Mouse (Mus musculus) MEL (cell line): ENCODE measurements around the gene Hagh. TPM values are rescaled to one million over a fixed set of nuclear protein-coding genes. Genes with fewer than 3 reads are reported as not detected.
A peak's percentile ranks its signal among the peaks of the same experiment; 100 is the strongest.

Experiments used
- DNase-seq: peaks from one replicate; pipeline ENCODE4 v3.0.0; 2011; ENCODE audit warnings: low read depth, low spot score
- H3K27ac ChIP-seq: 2 replicates; pipeline ENCODE4 v1.5.1; 2012; ENCODE audit warnings: low read depth, mild to moderate bottlenecking, control low read depth, low read length, moderate library complexity; ENCODE audit not compliant: control insufficient read depth
- H3K27me3 ChIP-seq, 2 experiments: fragments of 150-350 bp in 1 of 2; sonication (generic) in 1 of 2; 2 replicates each; pipeline ENCODE4 v1.6.1; 2012; ENCODE audit warnings: low read length in 2 of 2, mild to moderate bottlenecking in 2 of 2, improper control_type of control experiment in 1 of 2, moderate library complexity in 1 of 2; ENCODE audit not compliant: insufficient read depth in 2 of 2, control insufficient read depth in 1 of 2
- H3K36me3 ChIP-seq, 2 experiments: 2 replicates each; pipeline ENCODE4 v1.6.1; 2012 to 2014; ENCODE audit warnings: low read length in 2 of 2, improper control_type of control experiment in 1 of 2, inconsistent platforms in 1 of 2, mild to moderate bottlenecking in 1 of 2; ENCODE audit not compliant: insufficient read depth in 2 of 2, control insufficient read depth in 1 of 2
- H3K4me1 ChIP-seq, 2 experiments: fragments of 150-350 bp in 1 of 2; sonication (generic) in 1 of 2; 2 replicates each; pipeline ENCODE4 v1.6.1; 2012; ENCODE audit warnings: low read length in 2 of 2, improper control_type of control experiment in 1 of 2, mild to moderate bottlenecking in 1 of 2; ENCODE audit not compliant: insufficient read depth in 2 of 2, control insufficient read depth in 1 of 2
- H3K4me3 ChIP-seq, 2 experiments: fragments of 150-350 bp in 1 of 2; sonication (generic) in 1 of 2; 2 replicates each; pipeline ENCODE4 v1.5.1; 2012; ENCODE audit warnings: low read depth in 2 of 2, low read length in 2 of 2, mild to moderate bottlenecking in 2 of 2, moderate library complexity in 2 of 2, control low read depth in 1 of 2, improper control_type of control experiment in 1 of 2; ENCODE audit not compliant: control insufficient read depth in 1 of 2, insufficient read depth in 1 of 2
- H3K79me2 ChIP-seq: 2 replicates; pipeline ENCODE4 v1.6.1; 2012; ENCODE audit warnings: mild to moderate bottlenecking, low read length, moderate library complexity; ENCODE audit not compliant: control insufficient read depth, poor library complexity, insufficient read depth
- H3K9ac ChIP-seq: 2 replicates; pipeline ENCODE4 v1.6.1; 2012; ENCODE audit warnings: low read depth, mild to moderate bottlenecking, control low read depth, low read length, moderate library complexity; ENCODE audit not compliant: control insufficient read depth, poor library complexity, severe bottlenecking
- H3K9me3 ChIP-seq: fragments of 150-350 bp; sonication (generic); replicated peaks from 2 replicates; pipeline ENCODE4 v1.6.1; 2012; ENCODE audit warnings: mild to moderate bottlenecking, low read length, improper control_type of control experiment, moderate library complexity; ENCODE audit not compliant: insufficient read depth
- BHLHE40 ChIP-seq: IDR thresholded peaks from 2 replicates; pipeline ENCODE4 v1.6.1; 2012; ENCODE audit warnings: low read depth, mild to moderate bottlenecking, inconsistent platforms, low read length, improper control_type of control experiment, borderline replicate concordance
- CHD2 ChIP-seq: IDR thresholded peaks from 2 replicates; pipeline ENCODE4 v1.6.1; 2011; ENCODE audit warnings: low read length, improper control_type of control experiment
- CTCF ChIP-seq, 3 experiments: IDR thresholded peaks in 2 of 3; conservative IDR thresholded peaks in 1 of 3; 2 replicates each; pipeline ENCODE4 v1.5.1; 2011 to 2012; ENCODE audit warnings: low read length in 3 of 3, low read depth in 2 of 3, mild to moderate bottlenecking in 2 of 3, improper control_type of control experiment in 1 of 3, inconsistent platforms in 1 of 3, mixed read lengths in 1 of 3, moderate library complexity in 1 of 3; ENCODE audit not compliant: control insufficient read depth in 1 of 3, insufficient read depth in 1 of 3, poor library complexity in 1 of 3, severe bottlenecking in 1 of 3
- EP300 ChIP-seq, 2 experiments: IDR thresholded peaks; 2 replicates each; pipeline ENCODE4 v1.6.1; 2011; ENCODE audit warnings: improper control_type of control experiment in 2 of 2, low read length in 2 of 2, low read depth in 1 of 2, mild to moderate bottlenecking in 1 of 2
- ETS1 ChIP-seq: IDR thresholded peaks from 2 replicates; pipeline ENCODE4 v1.6.1; 2012; ENCODE audit warnings: low read depth, mild to moderate bottlenecking, inconsistent platforms, low read length, improper control_type of control experiment, moderate library complexity
- GABPA ChIP-seq: IDR thresholded peaks from 2 replicates; pipeline ENCODE4 v1.6.1; 2012; ENCODE audit warnings: low read depth, mild to moderate bottlenecking, inconsistent platforms, low read length, improper control_type of control experiment, moderate library complexity
- KAT2A ChIP-seq: conservative IDR thresholded peaks from 2 replicates; pipeline ENCODE4 v1.6.1; 2012; ENCODE audit warnings: low read depth, low read length, improper control_type of control experiment, inconsistent platforms
- MAFK ChIP-seq: IDR thresholded peaks from 2 replicates; pipeline ENCODE4 v1.6.1; 2011; ENCODE audit warnings: low read depth, mild to moderate bottlenecking, low read length, improper control_type of control experiment, borderline replicate concordance
- MAX ChIP-seq: IDR thresholded peaks from 2 replicates; pipeline ENCODE4 v1.6.1; 2011; ENCODE audit warnings: low read length, improper control_type of control experiment
- MEF2A ChIP-seq: IDR thresholded peaks from 2 replicates; pipeline ENCODE4 v1.6.1; 2014; ENCODE audit warnings: low read depth, mild to moderate bottlenecking, inconsistent platforms, low read length, improper control_type of control experiment; ENCODE audit not compliant: poor library complexity, insufficient replicate concordance, severe bottlenecking; ENCODE audit errors: extremely low read depth
- MYB ChIP-seq: IDR thresholded peaks from 2 replicates; pipeline ENCODE4 v1.6.1; 2011; ENCODE audit warnings: mild to moderate bottlenecking, low read depth, low read length, improper control_type of control experiment
- MYC ChIP-seq: IDR thresholded peaks from 2 replicates; pipeline ENCODE4 v1.6.1; 2011; ENCODE audit warnings: low read depth, mild to moderate bottlenecking, low read length, improper control_type of control experiment, moderate library complexity
- NRF1 ChIP-seq: IDR thresholded peaks from 2 replicates; pipeline ENCODE4 v1.6.1; 2014; ENCODE audit warnings: low read depth, mild to moderate bottlenecking, inconsistent platforms, low read length, improper control_type of control experiment, moderate library complexity; ENCODE audit not compliant: poor library complexity, insufficient read depth, severe bottlenecking
- POLR2A ChIP-seq, 2 experiments: IDR thresholded peaks; 2 replicates each; pipeline ENCODE4 v1.6.1; 2011 to 2012; ENCODE audit warnings: low read length in 2 of 2, mild to moderate bottlenecking in 2 of 2, control low read depth in 1 of 2, improper control_type of control experiment in 1 of 2, low read depth in 1 of 2, moderate library complexity in 1 of 2; ENCODE audit not compliant: control insufficient read depth in 1 of 2, insufficient read depth in 1 of 2, poor library complexity in 1 of 2
- POLR2AphosphoS5 ChIP-seq: IDR thresholded peaks from 2 replicates; pipeline ENCODE4 v1.6.1; 2012; ENCODE audit warnings: low read depth, borderline replicate concordance, mild to moderate bottlenecking, inconsistent platforms, low read length, moderate library complexity, mixed read lengths
- RCOR1 ChIP-seq: IDR thresholded peaks from 2 replicates; pipeline ENCODE4 v1.6.1; 2012; ENCODE audit warnings: low read depth, mild to moderate bottlenecking, inconsistent platforms, low read length, improper control_type of control experiment
- SIN3A ChIP-seq: IDR thresholded peaks from 2 replicates; pipeline ENCODE4 v1.6.1; 2012; ENCODE audit warnings: low read length, improper control_type of control experiment, inconsistent platforms
- TAL1 ChIP-seq: IDR thresholded peaks from 2 replicates; pipeline ENCODE4 v1.6.1; 2012; ENCODE audit warnings: mild to moderate bottlenecking, inconsistent platforms, low read length, moderate library complexity, mixed read lengths
- TCF12 ChIP-seq: IDR thresholded peaks from 2 replicates; pipeline ENCODE4 v1.6.1; 2014; ENCODE audit warnings: low read depth, mild to moderate bottlenecking, inconsistent platforms, low read length, improper control_type of control experiment, moderate library complexity
- USF1 ChIP-seq: IDR thresholded peaks from 2 replicates; pipeline ENCODE4 v1.6.1; 2014; ENCODE audit warnings: low read depth, mild to moderate bottlenecking, inconsistent platforms, low read length, improper control_type of control experiment, moderate library complexity
- USF2 ChIP-seq, 2 experiments: IDR thresholded peaks; 2 replicates each; pipeline ENCODE4 v1.6.1; 2011 to 2012; ENCODE audit warnings: improper control_type of control experiment in 2 of 2, low read length in 2 of 2, borderline replicate concordance in 1 of 2, inconsistent platforms in 1 of 2, low read depth in 1 of 2, mild to moderate bottlenecking in 1 of 2; ENCODE audit not compliant: insufficient read depth in 1 of 2
- ZKSCAN1 ChIP-seq: IDR thresholded peaks from 2 replicates; pipeline ENCODE4 v1.6.1; 2012; ENCODE audit warnings: low read depth, mild to moderate bottlenecking, inconsistent platforms, low read length, improper control_type of control experiment, moderate library complexity
- polyA plus RNA-seq, 2 experiments: library from polyadenylated mRNA; stranded (reverse) in 1 of 2; unstranded in 1 of 2; fragments of >175 nt in 1 of 2; fragments of >200 nt in 1 of 2; gene quantifications; 2 replicates each; pipeline versions ENCODE4 v1.2.1 to v1.2.4; 2012; ENCODE audit warnings: low replicate concordance in 2 of 2, low read depth in 1 of 2; ENCODE audit not compliant: insufficient read length in 2 of 2, insufficient read depth in 1 of 2, missing spikeins in 1 of 2
- total RNA-seq: library from RNA; depleted of rRNA; stranded (reverse); fragments of 300-350 nt; gene quantifications from 2 replicates; pipeline ENCODE4 v1.2.3, GENCODE M21; 2012

Hagh gene
- total and polyA plus RNA-seq, 3 experiments = 37.5 to 49.6 TPM; not detected in 1

GRCm38 (mm10) chr17:24894995-24895547 lies 55.1 kb downstream of the Hagh start, which contains the start of the genes Eme2 and Mrps34 (continued):
- TF ChIP-seq TCF12 = peak; percentile 77
- no peak for TF ChIP-seq MEF2A
- no peak for TF ChIP-seq GABPA
- TF ChIP-seq CHD2 = no peak
- no peak for TF ChIP-seq USF2 (IDR thresholded peaks at IDR 0.05; ENCODE audit: borderline replicate concordance in 1 of 2, insufficient read depth in 1 of 2, low read depth in 1 of 2, low read length in 2 of 2)
- TF ChIP-seq ZKSCAN1 = no peak
- no peak for TF ChIP-seq MAFK
- peak; percentile 60 for TF ChIP-seq KAT2A
- no peak for TF ChIP-seq CTCF (IDR thresholded peaks at IDR 0.05 in 2 of 3, conservative IDR thresholded peaks at IDR 0.05 in 1 of 3; ENCODE audit: control insufficient read depth in 1 of 3, insufficient read depth in 1 of 3, low read depth in 2 of 3, low read length in 3 of 3, poor library complexity in 1 of 3, severe bottlenecking in 1 of 3)
- peak; percentile 83 for TF ChIP-seq MAX
- TF ChIP-seq RCOR1 = no peak
- TF ChIP-seq BHLHE40 = no peak
- TF ChIP-seq MYC = peak; percentile 74; the same call in 1 of the 2 replicates
- no peak for TF ChIP-seq TAL1
- no peak for TF ChIP-seq MYB
- TF ChIP-seq SIN3A = peak; percentile 93

GRCm38 (mm10) chr17:24895571-24896240 lies 55.8 kb downstream of the Hagh start:
- peaks cover 0 to 7% of the 10 kb centered on the region in 2 experiments; a peak in 2 of 4 replicates for H3K36me3 ChIP-seq
- TF ChIP-seq USF1 (no peak), MYB (no peak), POLR2AphosphoS5 (no peak), POLR2A (IDR thresholded peaks at IDR 0.05; ENCODE audit: control insufficient read depth in 1 of 2, insufficient read depth in 1 of 2, low read depth in 1 of 2, low read length in 2 of 2, poor library complexity in 1 of 2) (0 out of 4 replicates have a peak, but pooled peaks of 1 of the 2 experiments have one; percentile 4), NRF1 (no peak), ETS1 (no peak), EP300 (IDR thresholded peaks at IDR 0.05; ENCODE audit: low read depth in 1 of 2, low read length in 2 of 2) (no peak)
- peaks cover 0 to 16% of the 10 kb centered on the region in 2 experiments; a peak in 2 of 4 replicates for H3K4me1 ChIP-seq
- no peak for DNase-seq
- H3K27ac ChIP-seq = peak overlapping the region; percentile 65
- peaks cover 34% of the 10 kb centered on the region for H3K79me2 ChIP-seq
- no peaks in the 10 kb centered on the region for H3K27me3 ChIP-seq
- peak overlapping the region; percentile 80 to 94 for H3K4me3 ChIP-seq
- H3K9me3 ChIP-seq = no peaks in the 10 kb centered on the region
- peak overlapping the region; percentile 95 for H3K9ac ChIP-seq
